Mouse (Mus musculus): ENCODE measurements around the gene Ftsj3.

The Ftsj3 gene

GRCm38 (mm10) chr11:106255685-106256451 lies at the start of gene Ftsj3, which contains the start of gene Psmc5:
Gene Ftsj3, minus strand, starts transcription at chr11:106256079.
Gene Psmc5, plus strand, starts transcription at chr11:106256154.
- peak; percentile 100 for DNase-seq

- no peak for DNase-seq
Observed at GRCm38 (mm10) chr11:106305348-106306064, 49.6 kb upstream of the Ftsj3 start.

GRCm38 (mm10) chr11:106302634-106303033 lies 46.8 kb upstream of the Ftsj3 start:
- DNase-seq: peak; percentile 84

GRCm38 (mm10) chr11:106301765-106302164 lies 45.9 kb upstream of the Ftsj3 start, which contains the start of gene Gh:
Gene Gh, minus strand, starts transcription at chr11:106301865.
- DNase-seq: no peak

GRCm38 (mm10) chr11:106291861-106292260 lies 36.0 kb upstream of the Ftsj3 start:
- no peak for DNase-seq

- DNase-seq: no peak
Observed at GRCm38 (mm10) chr11:106290376-106290775, 34.5 kb upstream of the Ftsj3 start.

GRCm38 (mm10) chr11:106289369-106289768 lies 33.5 kb upstream of the Ftsj3 start:
- DNase-seq: peak; percentile 61

GRCm38 (mm10) chr11:106286987-106287386 lies 31.1 kb upstream of the Ftsj3 start:
- DNase-seq: no peak

GRCm38 (mm10) chr11:106286206-106286605 lies 30.3 kb upstream of the Ftsj3 start:
- DNase-seq: no peak

GRCm38 (mm10) chr11:106284126-106284525 lies 28.2 kb upstream of the Ftsj3 start:
- DNase-seq: no peak

- DNase-seq: no peak
Observed at GRCm38 (mm10) chr11:106283371-106283770, 27.5 kb upstream of the Ftsj3 start.

GRCm38 (mm10) chr11:106282452-106282851 lies 26.6 kb upstream of the Ftsj3 start:
- DNase-seq: no peak

- peak; percentile 97 for DNase-seq
Observed at GRCm38 (mm10) chr11:106276454-106276853, 20.6 kb upstream of the Ftsj3 start, which contains the start of gene Tcam1. Gene Tcam1, plus strand, starts transcription at chr11:106276672.

GRCm38 (mm10) chr11:106274971-106275411 lies 19.1 kb upstream of the Ftsj3 start:
- no peak for DNase-seq

GRCm38 (mm10) chr11:106274374-106274773 lies 18.5 kb upstream of the Ftsj3 start:
- DNase-seq: no peak

- DNase-seq: no peak
Observed at GRCm38 (mm10) chr11:106273811-106274210, 17.9 kb upstream of the Ftsj3 start.

- no peak for DNase-seq
Observed at GRCm38 (mm10) chr11:106273311-106273684, 17.4 kb upstream of the Ftsj3 start.

- peak; percentile 99 for DNase-seq
Observed at GRCm38 (mm10) chr11:106272644-106273310, 16.9 kb upstream of the Ftsj3 start, which contains the start of gene Smarcd2. Gene Smarcd2, minus strand, starts transcription at chr11:106272972.

- no peak for DNase-seq
Observed at GRCm38 (mm10) chr11:106271794-106272643, 16.1 kb upstream of the Ftsj3 start.

GRCm38 (mm10) chr11:106271131-106271793 lies 15.4 kb upstream of the Ftsj3 start:
- DNase-seq: no peak

GRCm38 (mm10) chr11:106269060-106269431 lies 13.2 kb upstream of the Ftsj3 start:
- DNase-seq: peak; percentile 77

All from thymus, postnatal 4 days (tissue).